Mouse (Mus musculus) G1E-ER4 (cell line): ENCODE data around the gene Pnpla1. TPM values are rescaled to one million over a fixed set of nuclear protein-coding genes. Genes with fewer than 3 reads are reported as not detected.

Experiments
- GATA1 ChIP-seq: IDR thresholded peaks from one replicate; pipeline ENCODE4 v1.8.0; 2012; ENCODE audit warnings: low read length, inconsistent platforms
- polyA plus RNA-seq: library from polyadenylated mRNA; stranded (reverse); fragments of >175 nt; gene quantifications from 2 replicates; pipeline ENCODE4 v1.2.3, GENCODE M21; 2012

Pnpla1 gene
- polyA plus RNA-seq, 1 experiment = not detected

GRCm38 (mm10) chr17:28832040-28832439, 26.2 kb upstream of the Pnpla1 start:
- no peak for TF ChIP-seq GATA1

- TF ChIP-seq GATA1 = no peak
These were observed 25.3 kb upstream of the Pnpla1 start for GRCm38 (mm10) chr17:28832875-28833274.

- TF ChIP-seq GATA1 = no peak
These were observed 23.5 kb upstream of the Pnpla1 start for GRCm38 (mm10) chr17:28834676-28835075.

GRCm38 (mm10) chr17:28837840-28838239, 20.4 kb upstream of the Pnpla1 start:
- TF ChIP-seq GATA1 = no peak

- TF ChIP-seq GATA1 = no peak
These were observed 14.5 kb upstream of the Pnpla1 start for GRCm38 (mm10) chr17:28843665-28844064.

- TF ChIP-seq GATA1 = no peak
These were observed 11.1 kb upstream of the Pnpla1 start for GRCm38 (mm10) chr17:28846974-28847617.

- TF ChIP-seq GATA1 = no peak
These were observed 7.7 kb upstream of the Pnpla1 start for GRCm38 (mm10) chr17:28850511-28850910.

GRCm38 (mm10) chr17:28854377-28854776, 3.8 kb upstream of the Pnpla1 start:
- TF ChIP-seq GATA1 = no peak

GRCm38 (mm10) chr17:28855166-28855885, 2.9 kb upstream of the Pnpla1 start:
- no peak for TF ChIP-seq GATA1

GRCm38 (mm10) chr17:28856030-28856429, 2.2 kb upstream of the Pnpla1 start:
- no peak for TF ChIP-seq GATA1

GRCm38 (mm10) chr17:28863926-28864325, 5.7 kb downstream of the Pnpla1 start:
- TF ChIP-seq GATA1 = no peak

- no peak for TF ChIP-seq GATA1
These were observed 6.3 kb downstream of the Pnpla1 start for GRCm38 (mm10) chr17:28864464-28864863.

- TF ChIP-seq GATA1 = no peak
These were observed 8.7 kb downstream of the Pnpla1 start for GRCm38 (mm10) chr17:28866921-28867320.

- TF ChIP-seq GATA1 = no peak
These were observed 9.2 kb downstream of the Pnpla1 start for GRCm38 (mm10) chr17:28867381-28867780.

- TF ChIP-seq GATA1 = no peak
These were observed 11.3 kb downstream of the Pnpla1 start for GRCm38 (mm10) chr17:28869412-28870110.

GRCm38 (mm10) chr17:28870435-28870834, 12.2 kb downstream of the Pnpla1 start:
- no peak for TF ChIP-seq GATA1
